Mouse (Mus musculus) kidney, postnatal 25 days (tissue): ENCODE measurements around the gene Rgs1.

Experiments
- DNase-seq, 2 experiments: peaks; one replicate each; pipeline ENCODE4 v3.0.0; 2021; ENCODE audit warnings: mixed read lengths in 2 of 2

The Rgs1 gene

GRCm38 (mm10) chr1:144197684-144198083 is 51.4 kb downstream of the Rgs1 start:
- peak in 1 of 2 experiments; percentile 48 for DNase-seq
